Mouse (Mus musculus) liver, postnatal 0 days (tissue): ENCODE measurements at regions not wholly inside any gene's neighbourhood (a gene's known extent, or its start where the extent isn't known, plus 50 kb on each side); places are given as distances from the start of the nearest gene placed in this dataset.
A peak's percentile ranks its signal among the peaks of the same experiment; 100 is the strongest.

ENCODE experiments used
- ATAC-seq: fragments of 200-750 bp; cut with Nextera tagmentation; 2 replicates; pipeline ENCODE4 v1.8.0; 2017; ENCODE audit warnings: mild to moderate bottlenecking, moderate library complexity
- DNase-seq: peaks from one replicate; pipeline ENCODE4 v3.0.0-alpha.2; 2016
- H3K27ac ChIP-seq: fragments of 300-500 bp; sonication (generic); 2 replicates; pipeline ENCODE4 v1.5.1; 2014; ENCODE audit warnings: antibody characterized with exemption, moderate library complexity, mild to moderate bottlenecking, low read depth
- H3K27me3 ChIP-seq: fragments of 300-500 bp; sonication (generic); 2 replicates; pipeline ENCODE4 v1.6.1; 2014; ENCODE audit warnings: low read length, control low read depth, mixed read lengths; ENCODE audit not compliant: insufficient read depth
- H3K36me3 ChIP-seq: fragments of 300-500 bp; sonication (generic); replicated peaks from 2 replicates; pipeline ENCODE4 v1.6.1; 2014; ENCODE audit warnings: mild to moderate bottlenecking, control low read depth, low read length, moderate library complexity, mixed read lengths; ENCODE audit not compliant: insufficient read depth
- H3K4me1 ChIP-seq: fragments of 300-500 bp; sonication (generic); 2 replicates; pipeline ENCODE4 v1.6.1; 2014; ENCODE audit warnings: antibody characterized with exemption, mild to moderate bottlenecking, control low read depth; ENCODE audit not compliant: insufficient read depth
- H3K4me2 ChIP-seq: fragments of 300-500 bp; sonication (generic); 2 replicates; pipeline ENCODE4 v1.6.1; 2014; ENCODE audit warnings: low read depth, mild to moderate bottlenecking, low read length, moderate library complexity, mixed read lengths
- H3K4me3 ChIP-seq: fragments of 300-500 bp; sonication (generic); 2 replicates; pipeline ENCODE4 v1.5.1; 2014; ENCODE audit warnings: low read depth, low read length
- H3K9ac ChIP-seq: fragments of 300-500 bp; sonication (generic); replicated peaks from 2 replicates; pipeline ENCODE4 v1.6.1; 2014; ENCODE audit warnings: mild to moderate bottlenecking, moderate library complexity
- H3K9me3 ChIP-seq: fragments of 300-500 bp; sonication (generic); 2 replicates; pipeline ENCODE4 v1.6.1; 2016; ENCODE audit warnings: mild to moderate bottlenecking, control low read depth, low read length, mixed read lengths
- CTCF ChIP-seq: sonication (generic); IDR thresholded peaks from 2 replicates; pipeline ENCODE4 v1.5.1; 2016; ENCODE audit warnings: antibody characterized with exemption, low read depth
- EP300 ChIP-seq: IDR thresholded peaks from 2 replicates; pipeline ENCODE4 v1.6.1; 2016; ENCODE audit warnings: antibody characterized with exemption, low read depth, mild to moderate bottlenecking
- WGBS: fragments of 180-500 bp; shearing (Covaris S2); extraction: QIAGEN DNeasy Blood & Tissue Kit; methylation state at CpG from one replicate; pipeline ENCODE4 v1.1.7; 2014; ENCODE audit not compliant: insufficient replicate concordance; 5-methylcytosine and 5-hydroxymethylcytosine counted together

DNA sequence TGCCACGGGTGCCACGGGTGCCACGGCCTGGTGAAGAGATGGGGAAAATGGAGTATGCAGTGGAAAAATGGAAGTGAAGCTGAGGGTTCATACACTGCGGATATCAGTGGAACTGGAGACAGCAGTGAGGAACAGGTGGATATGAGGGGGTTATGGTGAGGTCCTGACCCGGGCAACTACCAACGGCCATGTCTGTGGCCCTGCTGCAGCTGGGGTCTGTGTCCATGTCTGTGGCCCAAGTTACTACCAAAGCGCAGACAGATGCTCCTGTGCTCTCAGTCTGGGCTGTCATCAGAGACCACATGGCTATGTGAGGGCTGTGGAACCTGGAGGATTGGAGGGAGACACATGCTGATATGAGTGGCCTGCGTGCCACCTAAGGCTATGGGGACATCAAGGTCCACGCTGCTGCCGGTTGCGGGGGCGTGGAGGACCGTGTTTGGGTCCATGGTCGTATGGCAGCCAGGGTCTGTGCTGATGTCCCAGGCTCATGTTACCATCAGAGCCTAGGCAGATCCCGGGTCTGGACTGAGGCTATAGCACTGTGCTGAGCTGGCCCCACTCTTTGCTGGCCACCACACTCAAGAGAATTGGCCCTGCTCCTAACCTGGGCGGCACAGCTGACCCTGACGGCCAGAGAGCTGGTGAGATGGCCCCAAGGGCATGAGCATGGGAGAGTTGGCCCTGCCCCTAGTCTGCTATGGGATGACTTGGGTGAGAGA lies 128.6 kb downstream of the Map3k7 start:
- TF ChIP-seq CTCF: no peak
- TF ChIP-seq EP300: no peak
- no peak overlapping the region for H3K9ac ChIP-seq
- H3K9me3 ChIP-seq: no peaks in the 10 kb centered on the region
- H3K36me3 ChIP-seq: no peaks in the 10 kb centered on the region
- no peak overlapping the region for H3K4me3 ChIP-seq
- no peak overlapping the region for H3K4me2 ChIP-seq
- 89% methylated on average over 17 of the region's 17 CpGs for WGBS
- H3K27ac ChIP-seq: no peak overlapping the region
- H3K4me1 ChIP-seq: no peaks in the 10 kb centered on the region
- no peak for DNase-seq
- ATAC-seq: no peak
- H3K27me3 ChIP-seq: no peaks in the 10 kb centered on the region

DNA sequence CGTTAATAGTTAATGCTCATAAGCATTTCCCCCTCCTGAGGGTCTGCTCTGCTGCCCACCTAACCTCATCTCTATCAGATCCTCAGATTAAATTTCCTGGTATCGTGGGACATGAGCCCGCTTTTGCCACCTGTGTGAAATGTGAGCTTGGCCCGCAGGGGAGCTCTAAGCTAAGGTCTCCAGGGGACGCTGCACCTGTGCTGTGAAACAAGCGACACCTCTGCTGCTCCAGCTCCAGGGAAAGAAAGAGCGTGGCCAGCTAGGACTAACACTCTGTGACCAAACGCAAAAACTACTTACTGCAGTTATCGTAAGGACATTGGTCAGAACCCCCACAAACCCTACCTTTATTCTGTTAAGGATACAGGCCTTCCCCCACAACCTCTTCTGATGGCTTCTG lies 134.3 kb downstream of the Map3k7 start:
- no peak overlapping the region for H3K4me2 ChIP-seq
- no peak for DNase-seq
- ATAC-seq: no peak
- no peaks in the 10 kb centered on the region for H3K36me3 ChIP-seq
- H3K27me3 ChIP-seq: no peaks in the 10 kb centered on the region
- 70% methylated on average over 9 of the region's 9 CpGs for WGBS
- TF ChIP-seq CTCF (no peak), EP300 (no peak)
- H3K9ac ChIP-seq: no peak overlapping the region
- no peak overlapping the region for H3K4me3 ChIP-seq
- H3K9me3 ChIP-seq: no peaks in the 10 kb centered on the region
- no peak overlapping the region for H3K27ac ChIP-seq
- H3K4me1 ChIP-seq: 0 out of 2 replicates have a peak, but pooled peaks cover 3% of the 10 kb centered on the region

DNA sequence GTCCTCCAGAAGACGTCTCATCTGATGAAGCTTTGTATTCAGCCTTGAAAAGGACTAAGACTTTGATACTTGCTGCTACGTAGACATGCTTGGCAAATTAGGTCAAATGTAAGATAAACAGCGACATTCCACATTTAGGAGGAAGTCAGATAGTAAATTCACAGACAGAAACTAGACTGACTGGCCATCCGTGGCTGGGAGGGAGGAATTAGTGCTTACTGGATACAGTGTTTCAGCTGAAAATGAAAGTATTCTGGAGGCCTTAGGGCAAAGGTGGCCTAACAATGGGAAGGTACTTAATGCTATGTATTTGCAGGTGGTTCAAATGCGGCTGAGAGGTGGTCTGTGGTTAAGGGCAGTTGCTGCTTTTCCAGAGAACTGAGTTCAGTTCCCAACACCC lies 137.1 kb downstream of the Map3k7 start:
- Histone ChIP-seq H3K4me1 (0 out of 2 replicates have a peak, but pooled peaks cover 3% of the 10 kb centered on the region), H3K4me2 (no peak overlapping the region), H3K9me3 (no peaks in the 10 kb centered on the region), H3K27me3 (no peaks in the 10 kb centered on the region), H3K36me3 (no peaks in the 10 kb centered on the region), H3K4me3 (no peak overlapping the region), H3K27ac (no peak overlapping the region), H3K9ac (no peak overlapping the region)
- TF ChIP-seq EP300 (no peak), CTCF (no peak)
- no peak for ATAC-seq
- no peak for DNase-seq
- WGBS: 36% methylated on average over 5 of the region's 5 CpGs

- ATAC-seq (no peak), DNase-seq (no peak)
- Histone ChIP-seq H3K4me2 (no peak overlapping the region), H3K9me3 (no peaks in the 10 kb centered on the region), H3K36me3 (no peaks in the 10 kb centered on the region), H3K4me3 (no peak overlapping the region), H3K27ac (no peak overlapping the region), H3K4me1 (no peaks in the 10 kb centered on the region), H3K9ac (no peak overlapping the region), H3K27me3 (no peaks in the 10 kb centered on the region)
- WGBS: 57% methylated on average over 5 of the region's 5 CpGs
- TF ChIP-seq EP300 (no peak), CTCF (no peak)
These were observed 131.9 kb upstream of the Bach2 start for GRCm38 (mm10) chr4:32106664-32107171.

- WGBS: 80% methylated on average over 6 of the region's 6 CpGs
- no peak for TF ChIP-seq CTCF
- TF ChIP-seq EP300: no peak
- H3K9ac ChIP-seq: no peak overlapping the region
- DNase-seq (peak; percentile 9), ATAC-seq (no peak)
- H3K4me2 ChIP-seq: no peak overlapping the region
- no peaks in the 10 kb centered on the region for H3K4me1 ChIP-seq
- no peaks in the 10 kb centered on the region for H3K27me3 ChIP-seq
- H3K36me3 ChIP-seq: no peaks in the 10 kb centered on the region
- no peak overlapping the region for H3K27ac ChIP-seq
- no peak overlapping the region for H3K4me3 ChIP-seq
- H3K9me3 ChIP-seq: no peaks in the 10 kb centered on the region
These were observed 116.3 kb upstream of the Bach2 start for GRCm38 (mm10) chr4:32122320-32122719.

DNA sequence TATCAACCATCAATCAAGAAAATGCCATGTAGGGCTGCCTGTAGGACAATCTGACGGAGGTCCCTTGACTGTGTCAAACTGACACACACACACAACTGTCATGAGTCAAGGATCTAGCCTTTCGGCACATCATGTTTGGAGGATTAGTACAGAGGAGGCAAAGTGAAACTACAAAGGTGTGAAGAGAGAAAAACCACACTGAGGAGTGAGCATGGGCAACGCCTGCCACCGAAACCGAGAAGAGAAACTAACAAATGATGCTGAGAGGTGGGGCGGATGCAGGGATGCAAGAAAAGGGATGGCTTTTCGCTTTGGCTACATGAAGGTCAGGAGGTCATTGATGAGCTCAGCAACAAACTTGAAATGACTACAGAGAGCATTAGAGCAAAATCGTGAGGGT lies 111.8 kb upstream of the Bach2 start:
- H3K36me3 ChIP-seq: no peaks in the 10 kb centered on the region
- no peaks in the 10 kb centered on the region for H3K9me3 ChIP-seq
- WGBS: 86% methylated on average over 8 of the region's 8 CpGs
- no peak for ATAC-seq
- no peak overlapping the region for H3K27ac ChIP-seq
- no peak for DNase-seq
- no peaks in the 10 kb centered on the region for H3K4me1 ChIP-seq
- no peaks in the 10 kb centered on the region for H3K27me3 ChIP-seq
- TF ChIP-seq EP300 (no peak), CTCF (no peak)
- no peak overlapping the region for H3K4me2 ChIP-seq
- H3K4me3 ChIP-seq: no peak overlapping the region
- no peak overlapping the region for H3K9ac ChIP-seq
